In genomic region chr2:36215203-36215739, GRCm38 (mm10) we compare ENCODE assay signal across 18 mouse cellular contexts.
"Had no signal": no experiment of that assay in that cellular context is flagged by ENCODE, and none has a peak within 500 bp of the region (broad histone marks: within the 10 kb centered on the region; RNA-seq: fewer than 3 reads in every experiment).

No protein-coding gene starts in this region.

- ATAC-seq: liver, embryonic 12.5 days; midbrain, embryonic 16.5 days had no signal

- DNase-seq: right cerebral cortex, adult 18-20 months; right cerebral cortex, postnatal 25 days; right cerebral cortex, postnatal 4 days; spleen, adult 18-20 months; thymus, adult 2 months; thymus, postnatal 25 days; thymus, postnatal 4 days had no signal

- H3K36me3 ChIP-seq: liver, embryonic 12.5 days; midbrain, embryonic 10.5 days; midbrain, embryonic 12.5 days; neural tube, embryonic 13.5 days; neural tube, embryonic 15.5 days; stomach, embryonic 15.5 days had no signal

- H3K9ac ChIP-seq: liver, embryonic 12.5 days; liver, embryonic 14.5 days; lung, embryonic 14.5 days; midbrain, embryonic 12.5 days; neural tube, embryonic 13.5 days; neural tube, embryonic 15.5 days; stomach, embryonic 15.5 days had no signal

- H3K4me3 ChIP-seq: liver, embryonic 12.5 days; midbrain, embryonic 10.5 days; midbrain, embryonic 12.5 days; myocyte; neural tube, embryonic 13.5 days; neural tube, embryonic 15.5 days; stomach, embryonic 15.5 days had no signal

- H3K9me3 ChIP-seq: liver, embryonic 12.5 days; midbrain, embryonic 10.5 days; midbrain, embryonic 12.5 days; neural tube, embryonic 13.5 days; neural tube, embryonic 15.5 days; stomach, embryonic 15.5 days had no signal

- H3K4me2 ChIP-seq: liver, embryonic 12.5 days; lung, embryonic 14.5 days; midbrain, embryonic 12.5 days; neural tube, embryonic 13.5 days; neural tube, embryonic 15.5 days; stomach, embryonic 15.5 days had no signal

- H3K27ac ChIP-seq: liver, embryonic 14.5 days; midbrain, embryonic 10.5 days; midbrain, embryonic 12.5 days; neural tube, embryonic 13.5 days; neural tube, embryonic 15.5 days; stomach, embryonic 15.5 days; stomach, postnatal 0 days had no signal
